Mouse (Mus musculus) embryonic facial prominence, embryonic 11.5 days (tissue): ENCODE measurements around the gene Dock7. TPM values are rescaled to one million over a fixed set of nuclear protein-coding genes. Genes with fewer than 3 reads are reported as not detected.

Source experiments
- ATAC-seq: fragments of 200-750 bp; cut with Nextera tagmentation; replicated peaks from 2 replicates; pipeline ENCODE4 v1.8.0; 2017; ENCODE audit warnings: low read depth; ENCODE audit not compliant: insufficient number of reproducible peaks, low FRiP score, low TSS enrichment
- DNase-seq: peaks from one replicate; pipeline ENCODE4 v3.0.0-alpha.2; 2015; ENCODE audit warnings: low spot score
- H3K27ac ChIP-seq: fragments of 300-500 bp; sonication (generic); replicated peaks from 2 replicates; pipeline ENCODE4 v1.5.1; 2014; ENCODE audit warnings: mild to moderate bottlenecking, low read depth, low read length, control low read depth
- H3K27me3 ChIP-seq: fragments of 300-500 bp; sonication (generic); 2 replicates; pipeline ENCODE4 v1.6.1; 2014; ENCODE audit warnings: mild to moderate bottlenecking, low read length, moderate library complexity, mixed read lengths; ENCODE audit not compliant: control insufficient read depth, insufficient read depth
- H3K36me3 ChIP-seq: fragments of 300-500 bp; sonication (generic); replicated peaks from 2 replicates; pipeline ENCODE4 v1.6.1; 2014; ENCODE audit warnings: low read depth, mild to moderate bottlenecking, low read length, moderate library complexity, mixed read lengths; ENCODE audit not compliant: control insufficient read depth, insufficient read depth
- H3K4me1 ChIP-seq: fragments of 300-500 bp; sonication (generic); 2 replicates; pipeline ENCODE4 v1.6.1; 2014; ENCODE audit warnings: low read length, mixed read lengths; ENCODE audit not compliant: control insufficient read depth, insufficient read depth
- H3K4me2 ChIP-seq: fragments of 300-500 bp; sonication (generic); 2 replicates; pipeline ENCODE4 v1.6.1; 2014; ENCODE audit warnings: low read depth, mild to moderate bottlenecking, control low read depth, low read length, moderate library complexity
- H3K4me3 ChIP-seq: fragments of 300-500 bp; sonication (generic); 2 replicates; pipeline ENCODE4 v1.5.1; 2014; ENCODE audit warnings: low read depth, low read length, control low read depth
- H3K9ac ChIP-seq: fragments of 300-500 bp; sonication (generic); replicated peaks from 2 replicates; pipeline ENCODE4 v1.6.1; 2014; ENCODE audit warnings: mild to moderate bottlenecking, control low read depth, low read length
- H3K9me3 ChIP-seq: fragments of 300-500 bp; sonication (generic); replicated peaks from 2 replicates; pipeline ENCODE4 v1.6.1; 2016; ENCODE audit warnings: mild to moderate bottlenecking, low read length, inconsistent platforms, mixed read lengths; ENCODE audit not compliant: control insufficient read depth
- WGBS: fragments of 180-500 bp; shearing (Covaris S2); extraction: QIAGEN DNeasy Blood & Tissue Kit; methylation state at CpG from one replicate; pipeline ENCODE4 v1.1.7; 2014; 5-methylcytosine and 5-hydroxymethylcytosine counted together
- polyA plus RNA-seq: library from polyadenylated mRNA; unstranded; fragments of >200 nt; fragmentation: Nextera tagmentation; extraction: Ambion mirVana; gene quantifications from 2 replicates; pipeline ENCODE4 v1.2.1, GENCODE M21; 2014

The Dock7 gene
- polyA plus RNA-seq, 1 experiment from 2014 or later: 106 TPM

- H3K4me2 ChIP-seq: no peak overlapping the region
- no peaks in the 10 kb centered on the region for H3K9me3 ChIP-seq
- no peak overlapping the region for H3K27ac ChIP-seq
- WGBS: 79% methylated on average over 9 of the region's 9 CpGs
- no peaks in the 10 kb centered on the region for H3K4me1 ChIP-seq
- H3K36me3 ChIP-seq: no peaks in the 10 kb centered on the region
- H3K9ac ChIP-seq: no peak overlapping the region
- no peaks in the 10 kb centered on the region for H3K27me3 ChIP-seq
- ATAC-seq (no peak), DNase-seq (no peak)
- no peak overlapping the region for H3K4me3 ChIP-seq
Observed at GRCm38 (mm10) chr4:99115797-99116196, 4.9 kb downstream of the Dock7 start.

DNA sequence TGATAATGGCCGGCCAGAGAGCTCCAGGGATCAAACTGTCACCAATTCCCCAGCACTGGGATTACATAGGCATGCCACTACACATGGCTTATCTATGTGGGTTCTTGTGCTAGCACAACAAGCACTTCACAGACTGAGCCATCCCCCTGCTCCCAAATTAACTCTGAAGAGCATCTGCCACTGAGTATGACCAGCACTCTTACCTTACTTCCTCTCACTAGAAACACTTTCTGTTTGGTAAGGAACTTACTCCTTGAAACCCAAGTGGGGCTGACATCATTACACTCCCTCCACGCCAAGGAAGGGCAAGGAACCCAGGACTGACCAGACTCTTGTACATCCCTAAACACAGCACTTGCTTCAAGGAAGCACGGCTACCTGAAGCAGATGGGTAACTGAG lies 9.0 kb downstream of the Dock7 start:
- ATAC-seq (no peak), DNase-seq (no peak)
- Histone ChIP-seq H3K4me1 (no peaks in the 10 kb centered on the region), H3K4me2 (no peak overlapping the region), H3K9ac (no peak overlapping the region), H3K27ac (no peak overlapping the region), H3K36me3 (no peaks in the 10 kb centered on the region), H3K9me3 (no peaks in the 10 kb centered on the region), H3K4me3 (no peak overlapping the region), H3K27me3 (no peaks in the 10 kb centered on the region)
- 88% methylated on average over 3 of the region's 3 CpGs for WGBS

- ATAC-seq (no peak), DNase-seq (no peak)
- Histone ChIP-seq H3K27me3 (no peaks in the 10 kb centered on the region), H3K9me3 (no peaks in the 10 kb centered on the region), H3K36me3 (no peaks in the 10 kb centered on the region), H3K9ac (no peak overlapping the region), H3K4me2 (no peak overlapping the region), H3K4me3 (no peak overlapping the region), H3K4me1 (no peaks in the 10 kb centered on the region), H3K27ac (no peak overlapping the region)
- WGBS: 89% methylated on average over 4 of the region's 4 CpGs
Observed at GRCm38 (mm10) chr4:99108817-99109216, 11.9 kb downstream of the Dock7 start.

- Histone ChIP-seq H3K4me1 (no peaks in the 10 kb centered on the region), H3K4me3 (no peak overlapping the region), H3K36me3 (no peaks in the 10 kb centered on the region), H3K9me3 (no peaks in the 10 kb centered on the region), H3K27ac (no peak overlapping the region), H3K4me2 (no peak overlapping the region), H3K27me3 (no peaks in the 10 kb centered on the region), H3K9ac (no peak overlapping the region)
- WGBS: 91% methylated on average over 3 of the region's 3 CpGs
- no peak for ATAC-seq
- DNase-seq: no peak
Observed at GRCm38 (mm10) chr4:99102846-99103245, 17.9 kb downstream of the Dock7 start.

GRCm38 (mm10) chr4:99100724-99101123 lies 20.0 kb downstream of the Dock7 start:
- WGBS: 85% methylated on average over 7 of the region's 7 CpGs
- H3K4me2 ChIP-seq: no peak overlapping the region
- ATAC-seq: no peak
- no peaks in the 10 kb centered on the region; the same call in 1 of the 2 replicates for H3K36me3 ChIP-seq
- no peaks in the 10 kb centered on the region for H3K9me3 ChIP-seq
- H3K9ac ChIP-seq: no peak overlapping the region
- no peak overlapping the region for H3K27ac ChIP-seq
- no peak for DNase-seq
- H3K4me1 ChIP-seq: no peaks in the 10 kb centered on the region
- H3K4me3 ChIP-seq: no peak overlapping the region
- no peaks in the 10 kb centered on the region for H3K27me3 ChIP-seq

GRCm38 (mm10) chr4:99091777-99092176 lies 28.9 kb downstream of the Dock7 start:
- H3K27me3 ChIP-seq: no peaks in the 10 kb centered on the region
- DNase-seq: no peak
- no peaks in the 10 kb centered on the region for H3K4me1 ChIP-seq
- no peaks in the 10 kb centered on the region; the same call in 1 of the 2 replicates for H3K36me3 ChIP-seq
- H3K27ac ChIP-seq: no peak overlapping the region
- no peak overlapping the region for H3K9ac ChIP-seq
- no peak overlapping the region for H3K4me3 ChIP-seq
- H3K9me3 ChIP-seq: no peaks in the 10 kb centered on the region
- 84% methylated on average over 3 of the region's 3 CpGs for WGBS
- no peak for ATAC-seq
- no peak overlapping the region for H3K4me2 ChIP-seq

- H3K4me2 ChIP-seq: no peak overlapping the region
- no peak overlapping the region for H3K4me3 ChIP-seq
- no peaks in the 10 kb centered on the region for H3K27me3 ChIP-seq
- H3K9me3 ChIP-seq: no peaks in the 10 kb centered on the region
- no peaks in the 10 kb centered on the region for H3K4me1 ChIP-seq
- no peak overlapping the region for H3K9ac ChIP-seq
- ATAC-seq (no peak), DNase-seq (no peak)
- 51% methylated on average over 3 of the region's 3 CpGs for WGBS
- no peak overlapping the region for H3K27ac ChIP-seq
- H3K36me3 ChIP-seq: no peaks in the 10 kb centered on the region; the same call in 1 of the 2 replicates
Observed at GRCm38 (mm10) chr4:99091151-99091701, 29.5 kb downstream of the Dock7 start.

GRCm38 (mm10) chr4:99087760-99088485 lies 32.8 kb downstream of the Dock7 start:
- Histone ChIP-seq H3K9ac (no peak overlapping the region), H3K4me3 (no peak overlapping the region), H3K27ac (no peak overlapping the region), H3K9me3 (no peaks in the 10 kb centered on the region), H3K27me3 (no peaks in the 10 kb centered on the region), H3K4me1 (no peaks in the 10 kb centered on the region), H3K36me3 (no peaks in the 10 kb centered on the region; the same call in 1 of the 2 replicates), H3K4me2 (no peak overlapping the region)
- WGBS: 85% methylated on average over 17 of the region's 17 CpGs
- no peak for ATAC-seq
- no peak for DNase-seq
